Mouse (Mus musculus): ENCODE data around the gene Egflam.

Gene Egflam

DNA sequence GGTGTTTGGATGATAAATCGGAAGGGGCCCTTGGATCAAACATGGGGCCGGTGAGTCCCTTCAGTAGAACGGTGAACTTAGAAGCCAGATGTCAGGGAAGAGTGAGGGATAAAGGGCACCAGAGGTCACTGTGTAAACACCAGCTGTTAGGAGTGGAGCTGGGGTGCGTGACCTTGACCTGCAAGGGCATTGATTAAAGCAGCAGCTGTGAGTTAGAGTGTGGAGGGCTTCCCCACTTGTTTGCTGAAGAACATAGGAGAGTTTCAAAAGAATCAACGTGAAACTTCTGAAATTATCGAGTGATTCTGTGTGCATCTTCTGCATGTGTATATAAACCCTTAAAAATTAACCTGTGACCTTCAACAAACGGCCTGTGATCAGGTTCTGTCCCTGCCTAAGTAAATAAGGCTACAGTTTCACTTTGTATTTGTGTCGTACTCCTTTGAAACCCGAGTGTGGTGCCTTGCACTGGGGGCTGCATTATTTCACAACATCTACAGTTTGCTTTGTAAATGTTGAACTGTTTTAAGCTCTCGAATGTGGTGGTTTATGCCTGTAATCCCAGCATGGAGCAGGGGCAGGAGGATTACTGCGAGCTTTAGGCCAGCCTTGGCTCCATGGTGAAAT is 230.2 kb downstream of the Egflam start:
- no peak for DNase-seq

DNA sequence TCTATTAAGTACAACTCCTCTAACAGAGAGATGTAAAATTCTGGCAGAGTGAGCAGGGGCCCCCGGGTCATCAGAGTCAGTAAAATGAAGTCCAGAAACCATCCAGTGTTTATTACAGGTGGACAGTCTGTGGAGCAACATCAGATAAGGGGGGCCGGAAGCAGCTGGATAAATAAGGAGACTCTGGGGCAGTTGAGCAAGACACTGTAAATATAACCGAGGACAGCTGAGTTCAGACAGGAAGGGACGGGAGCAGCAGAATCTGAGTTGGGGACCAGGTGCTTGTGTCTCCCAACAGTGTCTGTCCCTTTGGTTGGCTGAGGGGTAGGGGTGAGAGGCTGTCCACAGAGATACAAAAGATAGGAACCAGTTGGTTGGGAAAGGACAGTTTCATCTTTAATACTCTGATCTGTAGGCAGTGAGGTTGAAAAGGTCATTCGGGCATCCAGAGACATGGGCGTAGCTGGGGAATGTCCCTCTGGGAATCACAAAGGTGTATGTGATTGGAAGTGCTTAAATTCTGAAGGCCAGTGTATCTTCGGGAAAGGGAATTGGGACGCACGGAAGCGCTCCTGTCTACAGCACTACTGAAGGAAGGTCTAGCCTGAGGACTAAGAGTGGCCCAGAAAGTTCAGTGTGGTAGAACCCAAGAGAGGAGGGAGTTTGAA is 230.8 kb downstream of the Egflam start:
- DNase-seq: no peak

DNA sequence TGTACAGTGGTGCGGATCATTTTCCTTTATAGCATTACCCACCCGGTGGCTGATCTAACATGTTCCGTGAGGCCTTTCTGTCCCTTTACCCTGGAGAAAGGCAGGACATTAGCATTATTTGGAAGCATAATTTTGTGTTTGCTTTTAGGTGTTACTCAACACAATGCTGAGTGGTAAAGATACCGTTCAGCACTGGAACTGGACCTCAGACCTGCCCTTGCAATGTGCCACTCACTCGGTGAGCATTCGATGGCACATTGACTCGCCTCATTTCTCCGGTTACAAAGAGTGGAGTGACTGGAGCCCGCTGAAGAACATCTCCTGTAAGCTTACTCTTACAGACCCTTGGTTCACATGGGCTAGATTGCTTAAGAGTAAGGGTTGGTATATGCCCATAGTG is 231.5 kb downstream of the Egflam start:
- no peak for DNase-seq

DNA sequence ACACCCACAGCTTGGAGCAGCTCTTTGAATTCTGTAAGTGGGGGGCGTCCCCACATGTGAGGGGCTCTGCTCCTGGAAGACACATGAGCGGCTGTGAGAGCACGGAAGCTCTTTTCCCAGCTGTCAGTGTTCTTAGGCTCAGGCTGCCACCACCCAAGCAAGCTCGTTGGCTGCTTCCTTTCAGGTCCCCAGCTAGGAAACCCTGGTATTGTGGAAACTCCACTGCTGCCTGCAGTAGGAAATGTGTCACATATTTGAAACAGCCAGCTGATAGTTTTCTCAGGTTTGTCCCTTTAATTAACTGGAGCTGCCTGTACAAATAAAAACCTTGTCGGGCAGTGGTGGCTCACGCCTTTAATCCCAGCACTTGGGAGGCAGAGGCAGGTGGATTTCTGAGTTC is 234.3 kb downstream of the Egflam start:
- DNase-seq: no peak

DNA sequence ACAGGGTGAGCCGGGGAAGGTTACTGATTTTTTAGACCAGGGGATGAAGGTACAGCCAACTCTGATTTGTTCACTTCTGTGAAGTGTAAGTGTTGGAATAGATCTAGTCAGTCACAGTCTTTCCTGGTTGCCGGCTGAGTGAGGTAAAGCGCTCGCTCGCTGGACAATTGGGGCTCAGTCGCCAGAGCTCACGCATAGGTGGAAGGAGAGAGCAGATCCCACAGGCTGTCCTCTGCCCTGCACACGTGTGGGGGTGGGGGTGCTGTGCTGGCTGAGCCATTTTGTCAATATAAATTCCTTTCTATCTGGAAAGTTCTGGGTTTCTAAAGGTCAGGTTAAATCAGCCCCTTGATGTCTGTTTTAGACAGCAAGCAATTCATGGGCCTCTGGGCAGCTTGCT is 237.9 kb downstream of the Egflam start:
- DNase-seq: no peak

GRCm38 (mm10) chr15:7159869-7160268 is 238.3 kb downstream of the Egflam start:
- DNase-seq: no peak

GRCm38 (mm10) chr15:7157658-7158057 is 240.5 kb downstream of the Egflam start:
- no peak for DNase-seq
